Mouse (Mus musculus) ES-E14 (cell line): Measurements from ENCODE around the gene Extl1.

Experiments
- CHD2 ChIP-seq: IDR thresholded peaks from 2 replicates; pipeline ENCODE4 v1.6.1; 2014; ENCODE audit warnings: mild to moderate bottlenecking, low read depth, low read length, inconsistent platforms
- HCFC1 ChIP-seq: IDR thresholded peaks from 2 replicates; pipeline ENCODE4 v1.6.1; 2012; ENCODE audit warnings: low read length, inconsistent platforms, borderline replicate concordance; ENCODE audit not compliant: insufficient read depth
- MAFK ChIP-seq: IDR thresholded peaks from 2 replicates; pipeline ENCODE4 v1.6.1; 2014; ENCODE audit warnings: mild to moderate bottlenecking, low read depth, low read length, inconsistent platforms; ENCODE audit not compliant: insufficient read depth
- ZC3H11A ChIP-seq: IDR thresholded peaks from 2 replicates; pipeline ENCODE4 v1.6.1; 2012; ENCODE audit warnings: low read depth, mild to moderate bottlenecking, inconsistent platforms, low read length, borderline replicate concordance
- ZNF384 ChIP-seq: IDR thresholded peaks from 2 replicates; pipeline ENCODE4 v1.6.1; 2012; ENCODE audit warnings: low read depth, low read length, inconsistent platforms

DNA sequence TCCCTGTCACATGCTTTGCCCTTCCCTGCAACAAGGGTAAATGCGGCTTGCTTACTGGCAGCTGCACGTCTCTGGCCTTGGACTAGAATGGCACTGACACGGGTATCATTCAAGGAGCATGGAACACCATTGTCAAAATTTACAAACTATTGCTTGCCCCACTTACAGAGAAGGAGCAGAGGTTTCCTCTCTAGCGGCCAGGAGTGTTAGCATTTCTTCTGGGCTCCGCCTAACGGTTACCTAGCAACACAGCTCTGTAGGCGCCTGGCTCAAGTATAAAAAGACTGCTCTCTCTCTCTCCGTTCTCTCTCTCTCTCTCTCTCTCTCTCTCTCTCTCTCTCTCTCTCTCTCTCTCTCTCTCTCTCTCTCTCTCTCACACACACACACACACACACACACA lies 8.9 kb upstream of the Extl1 start:
- TF ChIP-seq MAFK: no peak
- TF ChIP-seq ZNF384: no peak
- TF ChIP-seq HCFC1: no peak
- no peak for TF ChIP-seq ZC3H11A
- no peak for TF ChIP-seq CHD2
